Mouse (Mus musculus): ENCODE data around the gene Lpar5.

Lpar5 gene

GRCm38 (mm10) chr6:125129710-125130402 lies 62.1 kb downstream of the Lpar5 start:
- no peak for DNase-seq

- peak; percentile 87 for DNase-seq
Measured at GRCm38 (mm10) chr6:125131302-125132156, 63.8 kb downstream of the Lpar5 start, which contains the start of gene Nop2. TSS of gene Nop2 (plus strand) at chr6:125131909.
